Mouse (Mus musculus) layer of hippocampus, adult 9-10 months (tissue): ENCODE data around the gene Hapln3.

Experiments
- DNase-seq: peaks from one replicate; pipeline ENCODE4 v3.0.0; 2022; ENCODE audit warnings: low spot score

The Hapln3 gene

GRCm38 (mm10) chr7:79068231-79068630, 62.6 kb downstream of the Hapln3 start:
- DNase-seq, result no peak

- DNase-seq, result no peak
Observed at GRCm38 (mm10) chr7:79067466-79067865, 63.4 kb downstream of the Hapln3 start.
